Mouse (Mus musculus) T-cell, adult 2 months (primary cell): ENCODE measurements around the gene Pi4kb.
"Not testable (repeated sequence)": the region's sequence is repeated elsewhere in the genome, so short reads cannot be mapped to it uniquely, and the experiment has no call there.

Experiments
- DNase-seq: peaks from one replicate; pipeline ENCODE4 v3.0.0; 2022; ENCODE audit warnings: low spot score

The Pi4kb gene

GRCm38 (mm10) chr3:94974528-94975422, at the start of gene Pi4kb:
Gene Pi4kb (plus strand): TSS chr3:94974731.
- DNase-seq, result peak; percentile 85

- DNase-seq, result not testable (repeated sequence)
These were observed 48.2 kb upstream of the Pi4kb start for GRCm38 (mm10) chr3:94926301-94926736.

GRCm38 (mm10) chr3:94928979-94929378, 45.6 kb upstream of the Pi4kb start:
- DNase-seq, result not testable (repeated sequence)

- DNase-seq, result not testable (repeated sequence)
These were observed 43.9 kb upstream of the Pi4kb start for GRCm38 (mm10) chr3:94930386-94931266.

- DNase-seq, result not testable (repeated sequence)
These were observed 43.0 kb upstream of the Pi4kb start for GRCm38 (mm10) chr3:94931427-94932082.

- not testable (repeated sequence) for DNase-seq
These were observed 42.3 kb upstream of the Pi4kb start for GRCm38 (mm10) chr3:94932279-94932678.

- no peak for DNase-seq
These were observed 41.5 kb upstream of the Pi4kb start, which contains the start of gene Selenbp1 for GRCm38 (mm10) chr3:94932809-94933564. Gene Selenbp1 (plus strand): TSS chr3:94933056.

- not testable (repeated sequence) for DNase-seq
These were observed 40.9 kb upstream of the Pi4kb start for GRCm38 (mm10) chr3:94933604-94934003.

- DNase-seq, result not testable (repeated sequence)
These were observed 40.0 kb upstream of the Pi4kb start for GRCm38 (mm10) chr3:94934564-94934963.

- not testable (repeated sequence) for DNase-seq
These were observed 39.2 kb upstream of the Pi4kb start for GRCm38 (mm10) chr3:94935332-94935731.

- DNase-seq, result not testable (repeated sequence)
These were observed 38.4 kb upstream of the Pi4kb start for GRCm38 (mm10) chr3:94936147-94936546.

- not testable (repeated sequence) for DNase-seq
These were observed 37.3 kb upstream of the Pi4kb start for GRCm38 (mm10) chr3:94937194-94937593.

GRCm38 (mm10) chr3:94940033-94940432, 34.5 kb upstream of the Pi4kb start:
- DNase-seq, result not testable (repeated sequence)

- DNase-seq, result not testable (repeated sequence)
These were observed 32.1 kb upstream of the Pi4kb start for GRCm38 (mm10) chr3:94942211-94942967.

GRCm38 (mm10) chr3:94943706-94944105, 30.8 kb upstream of the Pi4kb start:
- DNase-seq, result not testable (repeated sequence)

- DNase-seq, result peak; percentile 45
These were observed 26.4 kb upstream of the Pi4kb start for GRCm38 (mm10) chr3:94948066-94948614.

GRCm38 (mm10) chr3:94949645-94950044, 24.9 kb upstream of the Pi4kb start:
- DNase-seq, result no peak

GRCm38 (mm10) chr3:94952806-94953205, 21.7 kb upstream of the Pi4kb start:
- peak; percentile 55 for DNase-seq

- DNase-seq, result no peak
These were observed 21.2 kb upstream of the Pi4kb start for GRCm38 (mm10) chr3:94953384-94953763.
